Comparison of ENCODE assay signal across 1 mouse cellular context in genomic region chr8:72270606-72271005, GRCm38 (mm10).
TF ChIP-seq lines count a peak whose summit lies in the region.

No protein-coding gene starts in this region.

TF ChIP-seq in CH12.LX, 34 proteins besides CTCF, POLR2A, EP300 and RAD21 (continued from another document):
- TF ChIP-seq SIN3A (IDR thresholded peaks at IDR 0.05; ENCODE audit: low read length): no peak
- TF ChIP-seq MAX (IDR thresholded peaks at IDR 0.05; ENCODE audit: low read length): peak; percentile 31; the same call in 1 of the 2 replicates
- TF ChIP-seq MAFK (IDR thresholded peaks at IDR 0.05; ENCODE audit: insufficient replicate concordance, low read length): 0 out of 2 replicates have a peak, but pooled peaks have one; percentile 23
- peak; percentile 90 for TF ChIP-seq IRF4 (IDR thresholded peaks at IDR 0.05; ENCODE audit: low read depth, low read length)
- TF ChIP-seq PAX5 (IDR thresholded peaks at IDR 0.05; ENCODE audit: low read length): no peak
- peak; percentile 92 for TF ChIP-seq TCF12 (IDR thresholded peaks at IDR 0.05; ENCODE audit: low read depth, low read length)
- TF ChIP-seq HCFC1 (IDR thresholded peaks at IDR 0.05; ENCODE audit: low read depth, low read length): no peak
- no peak for TF ChIP-seq RCOR1 (conservative IDR thresholded peaks at IDR 0.05; ENCODE audit: low read depth, low read length)
- peak; percentile 64 for TF ChIP-seq MEF2A (IDR thresholded peaks at IDR 0.05; ENCODE audit: borderline replicate concordance, low read depth, low read length)
- TF ChIP-seq TBP (conservative IDR thresholded peaks at IDR 0.05; ENCODE audit: low read depth, low read length): no peak
